Mouse (Mus musculus) lung, adult 2 months (tissue): ENCODE measurements around the gene Ldah.

Source experiments
- CTCF ChIP-seq: fragments of 200-500 bp; IDR thresholded peaks from 2 replicates; pipeline ENCODE4 v1.5.1; 2011; ENCODE audit warnings: mild to moderate bottlenecking, low read length, control low read depth; ENCODE audit not compliant: insufficient read depth
- POLR2A ChIP-seq: fragments of 200-500 bp; IDR thresholded peaks from 2 replicates; pipeline ENCODE4 v1.6.1; 2011; ENCODE audit warnings: low read depth, mild to moderate bottlenecking, control low read depth, low read length, borderline replicate concordance; ENCODE audit errors: extremely low read depth

DNA sequence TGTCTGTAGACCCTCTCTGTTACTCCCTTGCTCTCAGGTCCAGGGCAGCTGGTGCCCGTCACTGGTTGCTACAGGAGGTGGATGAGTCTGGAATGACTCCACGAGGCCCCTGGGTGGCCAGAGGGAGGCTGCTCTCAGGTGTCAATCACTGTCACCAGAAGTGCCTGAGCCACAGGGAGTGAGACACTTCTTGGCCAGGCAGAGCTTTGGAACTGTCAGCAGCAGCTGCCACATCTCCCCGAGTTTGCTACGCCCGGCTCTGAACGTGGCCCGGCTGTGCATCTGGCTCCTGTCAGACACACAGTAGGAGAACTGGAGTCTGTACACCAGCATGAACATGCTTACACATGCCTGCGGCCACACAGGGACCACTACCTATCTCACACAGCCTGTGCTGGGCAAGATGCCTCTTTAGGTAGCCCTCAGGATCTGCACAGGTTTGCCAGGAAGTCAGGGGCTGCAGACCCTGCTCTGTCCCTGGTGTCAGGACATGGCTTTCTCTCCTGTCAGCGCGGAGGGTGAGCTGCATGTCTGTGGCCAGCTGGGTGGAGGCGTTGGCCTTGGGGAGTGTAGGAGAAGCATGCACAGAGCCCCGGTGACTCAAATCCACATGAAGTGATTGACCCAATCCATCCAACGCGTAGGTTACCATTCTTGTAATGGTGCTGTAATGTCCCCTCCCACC, 123.7 kb downstream of the Ldah start:
- TF ChIP-seq POLR2A (no peak), CTCF (no peak)
